Mouse (Mus musculus): ENCODE measurements at regions not wholly inside any gene's neighbourhood (a gene's known extent, or its start where the extent isn't known, plus 50 kb on each side); places are given as distances from the start of the nearest gene placed in this dataset.
"Not testable (repeated sequence)": the region's sequence is repeated elsewhere in the genome, so short reads cannot be mapped to it uniquely, and the experiment has no call there.

- DNase-seq = peak; percentile 84
Observed at GRCm38 (mm10) chr8:24386462-24386861, 339.2 kb downstream of the Adam3 start.

GRCm38 (mm10) chr8:24383963-24384435 is 341.7 kb downstream of the Adam3 start:
- DNase-seq = no peak

- no peak for DNase-seq
Observed at GRCm38 (mm10) chr8:24383130-24383962, 342.3 kb downstream of the Adam3 start.

GRCm38 (mm10) chr8:24381666-24382253 is 343.9 kb downstream of the Adam3 start:
- no peak for DNase-seq

- no peak for DNase-seq
Observed at GRCm38 (mm10) chr8:24378070-24378469, 347.6 kb downstream of the Adam3 start.

GRCm38 (mm10) chr8:24376846-24377245 is 348.8 kb downstream of the Adam3 start:
- DNase-seq = not testable (repeated sequence)

- DNase-seq = peak; percentile 10
Observed at GRCm38 (mm10) chr8:24374503-24374902, 351.1 kb downstream of the Adam3 start.

- no peak for DNase-seq
Observed at GRCm38 (mm10) chr8:24372068-24372467, 353.6 kb downstream of the Adam3 start.

- no peak for DNase-seq
Observed at GRCm38 (mm10) chr8:24366000-24366399, 359.7 kb downstream of the Adam3 start.

- DNase-seq = no peak
Observed at GRCm38 (mm10) chr8:24364685-24365084, 361.0 kb downstream of the Adam3 start.

GRCm38 (mm10) chr8:24359022-24359600 is 366.5 kb downstream of the Adam3 start:
- DNase-seq = no peak

GRCm38 (mm10) chr8:24355146-24355545 is 370.5 kb downstream of the Adam3 start:
- DNase-seq = no peak

GRCm38 (mm10) chr8:24353842-24354241 is 371.8 kb downstream of the Adam3 start:
- no peak for DNase-seq

GRCm38 (mm10) chr8:24352322-24352721 is 373.3 kb downstream of the Adam3 start:
- DNase-seq = no peak

- DNase-seq = peak; percentile 15
Observed at GRCm38 (mm10) chr8:24351760-24352159, 373.9 kb downstream of the Adam3 start.

GRCm38 (mm10) chr8:24346390-24347113 is 379.1 kb downstream of the Adam3 start:
- no peak for DNase-seq

- DNase-seq = no peak
Observed at GRCm38 (mm10) chr8:24338694-24339093, 387.0 kb downstream of the Adam3 start.

GRCm38 (mm10) chr8:24337635-24338034 is 388.0 kb downstream of the Adam3 start:
- DNase-seq = peak; percentile 31

GRCm38 (mm10) chr8:24335709-24336108 is 389.9 kb downstream of the Adam3 start:
- DNase-seq = no peak

- DNase-seq = no peak
Observed at GRCm38 (mm10) chr8:24333705-24334104, 391.9 kb downstream of the Adam3 start.

GRCm38 (mm10) chr8:24310893-24311292 is 414.8 kb downstream of the Adam3 start:
- no peak for DNase-seq

GRCm38 (mm10) chr8:24294565-24294964 is 431.1 kb downstream of the Adam3 start:
- DNase-seq = no peak

- no peak for DNase-seq
Observed at GRCm38 (mm10) chr8:24287861-24288260, 437.8 kb downstream of the Adam3 start.
